Mouse (Mus musculus): ENCODE results near the gene Prpsap1.
"Not testable (repeated sequence)": the region's sequence is repeated elsewhere in the genome, so short reads cannot be mapped to it uniquely, and the experiment has no call there.

The Prpsap1 gene

DNA sequence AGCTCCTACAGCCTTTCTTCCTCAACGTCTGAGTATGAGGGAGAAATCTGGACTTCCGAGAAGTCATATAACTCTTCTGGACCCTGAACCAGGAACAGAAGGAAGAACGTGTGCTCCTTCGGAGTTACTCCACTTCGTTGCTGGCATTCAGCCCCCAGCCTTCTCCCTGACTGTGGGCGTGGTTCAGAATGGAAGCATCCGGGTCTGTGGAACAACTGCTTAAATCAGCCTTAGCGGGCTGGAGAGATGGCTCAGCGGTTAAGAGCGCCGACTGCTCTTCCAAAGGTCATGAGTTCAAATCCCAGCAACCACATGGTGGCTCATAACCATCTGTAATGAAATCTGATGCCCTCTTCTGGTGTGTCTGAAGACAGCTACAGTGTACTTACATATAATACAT, 67.7 kb downstream of the Prpsap1 start:
- DNase-seq, result not testable (repeated sequence)

DNA sequence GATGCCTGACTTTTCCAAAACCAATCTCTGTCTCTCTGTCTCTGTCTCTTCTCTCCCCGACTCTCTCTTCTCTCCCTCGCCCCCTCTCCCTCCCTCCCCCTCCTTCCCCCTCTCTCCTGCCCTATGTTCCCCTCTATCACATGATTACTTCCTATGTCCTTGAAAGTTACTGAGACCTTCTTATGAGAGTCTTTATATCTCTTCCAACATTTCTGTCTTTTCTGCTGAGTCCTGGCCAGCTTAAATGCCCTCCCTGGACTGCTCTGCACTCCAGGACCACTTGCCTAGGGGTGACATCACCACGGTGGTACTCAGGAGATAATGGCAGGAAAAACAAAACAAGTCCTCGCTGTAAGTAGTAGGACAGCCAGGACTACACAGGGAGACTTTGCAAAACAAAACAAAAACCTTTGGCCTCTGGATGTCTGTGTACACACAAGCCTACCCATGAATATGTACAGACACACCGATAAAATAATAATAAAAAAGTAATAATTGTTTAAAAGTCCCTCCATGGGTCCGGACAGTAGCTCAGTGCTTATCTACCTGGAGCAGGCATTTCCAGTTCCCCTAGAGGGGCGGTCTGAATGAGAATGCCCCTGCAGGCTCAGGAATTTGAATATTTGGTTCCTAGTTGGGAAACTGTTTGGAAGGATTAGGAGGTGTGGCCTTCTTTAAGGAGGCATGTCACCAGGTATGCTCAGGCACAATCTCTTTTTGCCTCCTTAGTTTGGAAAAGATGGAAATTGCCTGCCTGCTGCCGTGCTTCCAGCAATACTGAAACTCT, 69.2 kb downstream of the Prpsap1 start:
- DNase-seq, result no peak

- DNase-seq, result peak in 1 of 2 experiments; percentile 45
Measured at GRCm38 (mm10) chr11:116423782-116424620, 70.0 kb downstream of the Prpsap1 start.

GRCm38 (mm10) chr11:116423214-116423613, 70.8 kb downstream of the Prpsap1 start:
- no peak for DNase-seq

DNA sequence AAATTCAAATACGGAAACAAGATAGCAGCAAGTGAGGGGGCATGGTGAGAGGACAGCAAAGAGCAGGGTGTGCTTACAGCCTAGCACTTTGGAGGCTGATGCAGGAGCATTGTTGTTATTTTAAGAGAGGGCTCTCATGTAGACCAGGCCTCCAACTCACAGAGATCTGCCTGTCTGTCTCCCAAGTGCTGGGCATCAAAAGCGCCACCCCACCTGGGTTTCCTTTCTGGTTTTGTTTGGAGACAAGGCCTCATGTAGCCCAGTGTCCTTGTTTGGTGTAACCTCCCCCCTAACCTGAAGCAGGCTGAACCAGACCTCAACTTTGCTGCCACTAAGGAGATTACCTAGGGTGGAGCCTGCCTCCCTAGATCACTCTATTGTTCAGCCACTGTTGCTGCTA, 71.4 kb downstream of the Prpsap1 start:
- no peak for DNase-seq

GRCm38 (mm10) chr11:116421102-116421501, 72.9 kb downstream of the Prpsap1 start:
- no peak for DNase-seq
